Mouse (Mus musculus): Measurements from ENCODE around the gene Aldh9a1. TPM values are rescaled to one million over a fixed set of nuclear protein-coding genes. Genes with fewer than 3 reads are reported as not detected.

The Aldh9a1 gene
- polyA plus RNA-seq (2012; rRNA removed) = 26.5 and 30.4 TPM in 2 replicates

DNA sequence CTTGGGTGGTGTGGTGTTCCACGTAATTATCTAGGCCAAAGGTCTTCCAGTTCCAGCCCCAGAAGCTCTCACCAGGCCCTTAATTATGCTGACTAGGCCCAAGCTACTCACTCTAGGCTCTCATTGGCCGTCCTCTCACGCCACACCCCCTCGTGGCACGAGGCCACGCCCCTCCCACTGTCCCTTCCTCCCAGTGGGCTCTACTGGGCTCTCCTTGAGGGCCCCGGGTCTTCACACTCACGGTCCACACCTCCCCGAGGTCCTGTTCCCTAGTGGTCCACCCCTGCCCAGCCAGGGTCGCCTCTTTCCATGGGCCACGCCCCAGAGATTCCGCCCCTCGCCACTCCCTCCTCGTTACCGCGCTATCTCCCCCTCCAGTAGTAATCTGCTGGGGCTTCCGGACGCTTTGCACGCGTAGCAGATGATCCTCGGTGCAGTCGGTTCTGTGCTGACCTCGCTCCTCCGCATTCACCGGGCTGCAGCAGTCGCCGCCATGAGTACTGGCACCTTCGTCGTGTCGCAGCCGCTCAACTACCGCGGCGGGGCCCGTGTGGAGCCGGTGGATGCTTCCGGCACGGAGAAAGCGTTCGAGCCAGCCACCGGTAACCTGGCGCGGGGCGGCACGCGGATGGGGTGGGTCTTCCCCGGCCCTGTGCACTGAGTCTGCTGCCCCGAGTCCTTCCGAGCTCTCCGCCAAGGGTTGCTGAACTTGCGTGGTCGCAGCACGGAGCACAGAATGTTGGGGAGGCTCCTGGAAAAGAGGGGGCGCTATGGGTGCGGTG is at the start of gene Aldh9a1:
Gene Aldh9a1, plus strand, starts transcription at position 177 of the 782 bp plus-strand sequence.

DNA sequence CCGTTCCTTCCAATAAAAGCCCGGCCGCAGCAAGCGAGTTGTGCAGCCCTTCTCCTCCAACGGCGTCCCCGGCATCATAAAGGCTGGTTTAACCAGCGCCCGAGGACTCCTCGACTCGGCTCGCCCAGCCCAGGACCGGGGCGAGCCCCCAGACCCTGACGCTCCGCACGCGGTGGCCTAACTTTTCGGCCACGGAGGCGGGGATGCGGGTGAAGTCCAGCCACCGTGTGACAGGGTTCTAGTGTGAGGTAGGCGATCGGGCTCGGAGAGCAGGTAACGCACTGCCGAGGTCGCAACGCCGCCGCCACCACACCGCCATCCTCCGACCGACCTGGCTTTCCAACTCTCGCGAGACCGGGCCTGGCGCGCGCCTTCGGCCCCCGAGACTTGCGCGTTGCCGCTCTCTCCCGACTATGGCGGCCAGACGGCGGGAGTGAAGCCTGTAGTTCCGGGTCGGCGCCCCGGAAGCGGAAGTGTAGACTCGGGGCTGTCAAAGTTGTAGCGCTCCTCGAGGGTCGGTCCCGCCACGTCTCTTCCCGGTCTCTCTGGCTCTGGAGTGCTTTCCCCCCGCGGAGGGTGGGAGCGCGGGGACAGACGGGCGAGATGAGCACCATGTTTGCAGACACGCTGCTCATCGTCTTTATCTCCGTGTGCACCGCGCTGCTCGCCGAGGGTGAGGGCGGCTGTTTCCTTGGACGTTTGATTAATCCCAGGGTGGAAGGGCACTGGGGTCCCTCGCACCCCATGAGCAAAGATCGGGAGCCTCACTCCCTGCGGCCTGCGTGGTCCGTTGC is 41.3 kb upstream of the Aldh9a1 start, which contains the start of gene Tmco1:
Gene Tmco1, plus strand, starts transcription at position 118 of the 794 bp plus-strand sequence.

DNA sequence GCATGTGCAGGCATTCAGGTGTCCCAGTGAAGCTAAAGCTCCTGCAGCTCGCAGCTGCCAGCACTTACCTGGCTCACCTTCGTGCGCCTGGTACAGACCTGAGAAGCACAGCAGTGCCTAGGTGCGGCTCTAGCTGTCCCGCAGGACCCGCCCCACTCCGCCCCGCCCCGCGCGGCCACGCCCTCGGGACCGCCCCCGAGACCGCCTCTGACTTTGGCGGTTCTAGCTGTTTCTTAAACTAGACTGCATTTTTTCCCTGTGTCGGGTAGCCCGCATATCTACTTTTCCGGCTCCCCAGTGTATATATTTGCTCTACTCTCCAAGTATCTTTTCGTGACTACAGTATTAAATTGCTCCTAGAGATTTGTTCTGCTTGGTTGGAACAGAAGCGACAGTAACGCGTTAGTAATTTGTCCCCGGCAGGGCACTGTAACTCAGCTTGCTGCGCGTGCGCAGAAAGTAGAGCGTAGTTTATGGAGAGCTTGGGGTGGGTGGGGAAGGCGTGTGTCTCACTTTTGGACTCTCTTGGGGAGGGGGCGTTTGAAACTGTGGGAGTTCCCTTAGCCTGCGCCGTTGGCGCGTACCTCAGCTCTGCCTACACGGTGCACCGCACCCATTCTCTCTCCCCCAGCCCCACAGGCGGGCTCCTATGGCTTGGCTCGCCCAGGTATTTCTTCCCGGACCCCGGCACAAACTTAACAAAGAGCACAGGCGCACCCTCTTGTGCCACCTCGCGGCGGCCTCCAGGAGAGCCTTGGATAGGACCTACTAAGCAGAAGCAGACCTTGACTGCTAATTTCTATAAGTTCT is 44.1 kb downstream of the Aldh9a1 start, which contains the start of gene Mgst3:
Gene Mgst3, minus strand, starts transcription at position 159 of the 810 bp plus-strand sequence.

Other genes with a start within 250 kb of the Aldh9a1 start
- 42.8 and 45.1 TPM in 2 replicates for gene Uck2, start 64.7 kb upstream of the Aldh9a1 start, polyA plus RNA-seq (2012; rRNA removed)
- gene Tmco1, start 41.6 kb upstream of the Aldh9a1 start, polyA plus RNA-seq (2012; rRNA removed) = 57.7 and 61.2 TPM in 2 replicates
- 88.8 and 92.3 TPM in 2 replicates for gene Mgst3, start 43.9 kb downstream of the Aldh9a1 start, polyA plus RNA-seq (2012; rRNA removed)
- gene Lrrc52, start 116.8 kb downstream of the Aldh9a1 start, polyA plus RNA-seq (2012; rRNA removed) = not detected in 2 replicates
- gene Rxrg, start 248.4 kb downstream of the Aldh9a1 start, polyA plus RNA-seq (2012; rRNA removed) = 8.1 and 8.2 TPM in 2 replicates